ENCODE assay signal across 10 mouse cellular contexts in genomic region chr11:88629165-88629564, GRCm38 (mm10).
DNase-seq lines count a peak whose midpoint lies in the region; ATAC-seq and TF ChIP-seq lines count a peak whose summit lies in the region.
"Had no signal": no experiment of that assay in that cellular context is flagged by ENCODE, and none has a peak within 500 bp of the region (broad histone marks: within the 10 kb centered on the region; RNA-seq: fewer than 3 reads in every experiment).

No protein-coding gene starts in this region.

- H3K36me3 ChIP-seq in heart, postnatal 0 days (replicated peaks; ENCODE audit: control insufficient read depth, insufficient read depth, low read length), result 0 out of 2 replicates have a peak, but pooled peaks cover 9% of the 10 kb centered on the region
- H3K36me3 ChIP-seq in forebrain, embryonic 15.5 days, result no peaks in the 10 kb centered on the region
- H3K36me3 ChIP-seq in midbrain, embryonic 14.5 days (ENCODE audit: control insufficient read depth, insufficient read depth, low read length), result no peaks in the 10 kb centered on the region
- H3K36me3 ChIP-seq: embryonic facial prominence, embryonic 15.5 days had no signal

- H3K4me1 ChIP-seq in heart, postnatal 0 days (ENCODE audit: control insufficient read depth, insufficient read depth), result peaks cover 27% of the 10 kb centered on the region
- peaks cover 60% of the 10 kb centered on the region for H3K4me1 ChIP-seq in forebrain, embryonic 15.5 days
- H3K4me1 ChIP-seq in midbrain, embryonic 14.5 days (ENCODE audit: control insufficient read depth, insufficient read depth, low read length), result peaks cover 43% of the 10 kb centered on the region

- WGBS in heart, postnatal 0 days, result 66% methylated on average over 4 of the region's 4 CpGs
- WGBS in forebrain, embryonic 15.5 days, result 25% methylated on average over 4 of the region's 4 CpGs
- 53% methylated on average over 4 of the region's 4 CpGs for WGBS in midbrain, embryonic 14.5 days

- H3K4me2 ChIP-seq in heart, postnatal 0 days (ENCODE audit: low read depth, low read length), result no peak overlapping the region
- no peak overlapping the region for H3K4me2 ChIP-seq in forebrain, embryonic 15.5 days (replicated peaks)
- no peak overlapping the region for H3K4me2 ChIP-seq in midbrain, embryonic 14.5 days (ENCODE audit: low read length)
- H3K4me2 ChIP-seq: embryonic facial prominence, embryonic 15.5 days had no signal

- intact Hi-C loops in gastrocnemius, postnatal 14 days (cut with DNase I; ENCODE audit: low total_unique reads), result no loop called here

- no peak for TF ChIP-seq EP300 in heart, postnatal 0 days (IDR thresholded peaks at IDR 0.05; ENCODE audit: low read depth)

- H3K9ac ChIP-seq in heart, postnatal 0 days (replicated peaks; ENCODE audit: low read depth, low read length), result no peak overlapping the region
- H3K9ac ChIP-seq in forebrain, embryonic 15.5 days (replicated peaks), result 0 out of 2 replicates have a peak overlapping the region, but pooled peaks have one; percentile 10
- H3K9ac ChIP-seq in midbrain, embryonic 14.5 days (replicated peaks; ENCODE audit: low read length), result no peak overlapping the region
- H3K9ac ChIP-seq: embryonic facial prominence, embryonic 15.5 days had no signal

- H3K9me3 ChIP-seq in heart, postnatal 0 days (replicated peaks; ENCODE audit: control insufficient read depth, low read length), result no peaks in the 10 kb centered on the region
- no peaks in the 10 kb centered on the region for H3K9me3 ChIP-seq in forebrain, embryonic 15.5 days
- H3K9me3 ChIP-seq in midbrain, embryonic 14.5 days (ENCODE audit: control insufficient read depth, low read length), result no peaks in the 10 kb centered on the region
- H3K9me3 ChIP-seq: embryonic facial prominence, embryonic 15.5 days; G1E had no signal

- no peak for ATAC-seq in heart, postnatal 0 days (ENCODE audit: insufficient read depth, low read depth)
- ATAC-seq in CD4-positive, CD25-positive, alpha-beta regulatory T cell, adult 4 months, result peak; percentile 69
- peak; percentile 30 for ATAC-seq in forebrain, embryonic 15.5 days (replicated peaks)
- ATAC-seq in midbrain, embryonic 14.5 days (ENCODE audit: low FRiP score, low TSS enrichment), result no peak
- no peak for ATAC-seq in cerebellum, adult (ENCODE audit: insufficient number of reproducible peaks, low FRiP score, low TSS enrichment)

- H3K27ac ChIP-seq in heart, postnatal 0 days (ENCODE audit: low read depth), result 0 out of 2 replicates have a peak overlapping the region, but pooled peaks have one; percentile 48
- H3K27ac ChIP-seq in forebrain, embryonic 15.5 days (replicated peaks), result peak overlapping the region; percentile 85
- H3K27ac ChIP-seq in midbrain, embryonic 14.5 days (replicated peaks; ENCODE audit: low read depth, low read length), result peak overlapping the region; percentile 56
- H3K27ac ChIP-seq: embryonic facial prominence, embryonic 15.5 days had no signal

- H3K27me3 ChIP-seq in heart, postnatal 0 days (ENCODE audit: control insufficient read depth, insufficient read depth, low read length), result no peaks in the 10 kb centered on the region
- no peaks in the 10 kb centered on the region for H3K27me3 ChIP-seq in forebrain, embryonic 15.5 days
- no peaks in the 10 kb centered on the region for H3K27me3 ChIP-seq in midbrain, embryonic 14.5 days (ENCODE audit: control insufficient read depth, insufficient read depth, low read length)
- H3K27me3 ChIP-seq: embryonic facial prominence, embryonic 15.5 days had no signal

- no peak overlapping the region for H3K4me3 ChIP-seq in heart, postnatal 0 days (ENCODE audit: low read depth, low read length)
- no peak overlapping the region for H3K4me3 ChIP-seq in forebrain, embryonic 15.5 days
- H3K4me3 ChIP-seq in midbrain, embryonic 14.5 days (replicated peaks; ENCODE audit: low read depth, low read length), result no peak overlapping the region
- H3K4me3 ChIP-seq: embryonic facial prominence, embryonic 15.5 days had no signal

- no peak for TF ChIP-seq CTCF in heart, postnatal 0 days (IDR thresholded peaks at IDR 0.05; ENCODE audit: low read depth)

- no peak for DNase-seq in heart, postnatal 0 days (ENCODE audit: low spot score)
- DNase-seq in heart, adult 18-20 months, result no peak
- DNase-seq in midbrain, embryonic 14.5 days, result no peak
- no peak for DNase-seq in gastrocnemius, postnatal 14 days
- no peak for DNase-seq in cerebellum, postnatal 4 days (ENCODE audit: low spot score in 2 of 2)

Comparison
In these comparisons a context has a peak if more than half of its experiments do, and no peak if none do; other contexts are left out.
1. ATAC-seq: peak in CD4-positive, CD25-positive, alpha-beta regulatory T cell, adult 4 months (single experiment) and forebrain, embryonic 15.5 days (single experiment); none in heart, postnatal 0 days (single experiment), midbrain, embryonic 14.5 days (single experiment) and cerebellum, adult (single experiment).
2. Peak in every context shown above with its lines, with median percentiles within 50 percentile points of each other: H3K27ac ChIP-seq.